Mouse (Mus musculus): ENCODE data around the gene Ninj1.

DNA sequence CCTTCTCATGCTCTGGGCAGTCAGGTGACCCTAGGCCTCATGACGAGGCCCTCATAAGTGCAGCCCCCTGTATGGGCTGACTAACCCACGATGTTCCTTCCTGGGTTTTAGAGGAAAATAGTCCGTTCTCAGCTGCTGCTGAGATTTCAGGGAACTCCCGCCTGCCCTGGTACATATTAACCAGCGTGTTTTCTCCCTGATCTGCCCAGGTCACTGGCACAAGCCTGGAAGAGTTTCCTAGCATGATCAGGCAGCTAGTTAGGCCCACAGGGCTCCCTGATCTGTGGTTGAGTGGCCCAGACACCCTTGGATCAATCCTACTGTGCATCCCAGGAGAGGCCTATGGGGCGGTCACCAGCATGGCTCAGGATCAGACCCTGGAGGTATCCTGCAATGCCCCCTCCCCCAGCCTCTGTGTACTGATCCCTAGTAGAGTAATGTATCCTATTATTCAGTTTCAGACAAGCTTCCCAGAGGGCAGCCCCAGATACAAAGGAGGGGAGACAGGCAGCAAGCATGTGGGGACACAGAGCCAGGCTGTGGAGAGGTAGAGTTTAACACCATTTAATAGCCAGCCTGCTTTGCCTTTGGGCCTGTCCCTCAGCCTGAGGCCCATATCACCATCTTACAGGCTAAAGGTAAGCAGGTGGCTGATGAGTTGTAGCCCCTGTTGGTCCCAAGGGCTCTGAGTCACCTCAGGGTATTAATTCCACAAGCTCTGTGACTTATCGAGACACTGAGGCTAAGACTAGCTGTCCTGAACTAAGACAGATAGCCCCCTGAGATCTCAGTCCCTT lies 3.8 kb downstream of the Ninj1 start:
- TF ChIP-seq CTCF (IDR thresholded peaks at IDR 0.05; ENCODE audit: borderline replicate concordance, insufficient read depth, low read length) (no peak), POLR2A (IDR thresholded peaks at IDR 0.05; ENCODE audit: low read depth, low read length) (no peak)
